Mouse (Mus musculus): ENCODE data around the gene Mtmr2. TPM values are rescaled to one million over a fixed set of nuclear protein-coding genes. Genes with fewer than 3 reads are reported as not detected.

Gene Mtmr2
- total and polyA plus RNA-seq, 3 experiments: 19.7 to 42.6 (median 34.7) TPM

DNA sequence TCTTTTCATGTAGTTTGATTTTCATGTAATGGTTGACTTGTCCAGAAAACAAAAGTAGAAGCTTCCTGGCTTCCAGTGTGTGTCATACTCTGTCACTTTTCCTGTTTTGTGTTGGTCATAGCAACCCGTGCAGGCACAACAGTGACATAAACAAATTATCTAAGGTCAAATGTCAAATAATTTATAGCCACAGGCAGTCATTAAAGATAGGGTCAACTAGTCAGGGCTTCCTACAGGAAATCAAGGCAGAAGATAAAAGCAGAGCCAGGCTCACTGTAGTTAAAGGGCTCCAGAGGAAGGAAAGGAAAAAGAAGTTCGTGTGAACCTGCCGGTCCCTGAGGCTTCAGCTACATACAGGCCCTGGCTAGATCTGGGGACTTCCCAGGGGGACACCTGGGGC lies 105.7 kb downstream of the Mtmr2 start:
- H3K27ac ChIP-seq (ENCODE audit: insufficient read depth, low read depth): no peak overlapping the region
- dilution Hi-C loops (cut with MboI; ENCODE audit: extremely low pct_ligation_motif_present, extremely low pct_unique_long_range_greater_than_20kb, low sequenced_read_pairs): no loop called here
- H3K36me3 ChIP-seq (replicated peaks in 1 of 2; ENCODE audit: control insufficient read depth in 1 of 2, insufficient read depth in 1 of 2, low read length in 1 of 2): peaks cover 0 to 13% of the 10 kb centered on the region in 2 experiments
- H3K9ac ChIP-seq (ENCODE audit: insufficient read depth, low read depth): no peak overlapping the region
- in situ Hi-C loops (cut with MboI; ENCODE audit: low pct_ligation_motif_present, low pct_unique_long_range_greater_than_20kb, low sequenced_read_pairs): no loop called here
- no peak for DNase-seq (ENCODE audit: extremely low read depth)
- TF ChIP-seq MAFK (IDR thresholded peaks at IDR 0.05; ENCODE audit: insufficient replicate concordance, low read length) (no peak), SMC3 (IDR thresholded peaks at IDR 0.05; ENCODE audit: low read depth, low read length) (no peak), ZKSCAN1 (IDR thresholded peaks at IDR 0.05; ENCODE audit: borderline replicate concordance, low read depth, low read length) (no peak), PAX5 (IDR thresholded peaks at IDR 0.05; ENCODE audit: low read length) (no peak), SIN3A (IDR thresholded peaks at IDR 0.05; ENCODE audit: low read length) (no peak), CHD1 (IDR thresholded peaks at IDR 0.05; ENCODE audit: low read depth, low read length) (no peak), NELFE (IDR thresholded peaks at IDR 0.05; ENCODE audit: low read depth, low read length) (no peak), MYC (IDR thresholded peaks at IDR 0.05; ENCODE audit: low read depth, low read length) (no peak), ZNF384 (IDR thresholded peaks at IDR 0.05; ENCODE audit: low read depth, low read length) (no peak), POLR2A (IDR thresholded peaks at IDR 0.05; ENCODE audit: low read depth, low read length) (no peak), POLR2AphosphoS2 (IDR thresholded peaks at IDR 0.05; ENCODE audit: low read depth, low read length) (no peak), USF1 (IDR thresholded peaks at IDR 0.05; ENCODE audit: low read depth, low read length) (no peak), IRF4 (IDR thresholded peaks at IDR 0.05; ENCODE audit: low read depth, low read length) (no peak), USF2 (conservative IDR thresholded peaks at IDR 0.05; ENCODE audit: low read depth, low read length) (no peak), CTCF (conservative IDR thresholded peaks at IDR 0.05 in 1 of 2, IDR thresholded peaks at IDR 0.05 in 1 of 2; ENCODE audit: low read depth in 2 of 2, low read length in 2 of 2) (no peak), ZC3H11A (IDR thresholded peaks at IDR 0.05; ENCODE audit: low read depth, low read length) (no peak), ETS1 (conservative IDR thresholded peaks at IDR 0.05; ENCODE audit: low read depth, low read length) (no peak), TBP (conservative IDR thresholded peaks at IDR 0.05; ENCODE audit: low read depth, low read length) (no peak), MEF2A (IDR thresholded peaks at IDR 0.05; ENCODE audit: borderline replicate concordance, low read depth, low read length) (no peak)
- H3K9me3 ChIP-seq (replicated peaks; ENCODE audit: low read length): no peaks in the 10 kb centered on the region
- H3K4me1 ChIP-seq (ENCODE audit: control insufficient read depth in 1 of 2, insufficient read depth in 2 of 2): peaks cover 0 to 31% of the 10 kb centered on the region in 2 experiments; a peak in 2 of 4 replicates
- no peaks in the 10 kb centered on the region for H3K79me2 ChIP-seq (replicated peaks; ENCODE audit: control insufficient read depth, extremely low read depth, insufficient read depth, poor library complexity, severe bottlenecking)
- no peaks in the 10 kb centered on the region for H3K27me3 ChIP-seq (replicated peaks)
- no peak overlapping the region for H3K4me3 ChIP-seq (replicated peaks in 1 of 3; ENCODE audit: low read depth in 2 of 3, low read length in 2 of 3, poor library complexity in 1 of 3)
- no peak overlapping the region for H3K4me2 ChIP-seq (ENCODE audit: insufficient read depth, low read depth, poor library complexity, severe bottlenecking)

Other genes with a start within 250 kb of the Mtmr2 start
- gene Cep57, start 78.7 kb downstream of the Mtmr2 start, total RNA-seq (2012; rRNA removed): 26.5 and 27.7 TPM in 2 replicates
- gene Cep57, start 78.7 kb downstream of the Mtmr2 start, total RNA-seq (2014; rRNA removed): 50.6 and 55.9 TPM in 2 replicates
- 49.4 and 50.1 TPM in 2 replicates for gene Cep57, start 78.7 kb downstream of the Mtmr2 start, polyA plus RNA-seq (2012; ENCODE audit: insufficient read length, low read depth)
- 12.4 and 12.6 TPM in 2 replicates for gene Fam76b, start 79.3 kb downstream of the Mtmr2 start, total RNA-seq (2012; rRNA removed)
- 36.2 and 43.2 TPM in 2 replicates for gene Fam76b, start 79.3 kb downstream of the Mtmr2 start, total RNA-seq (2014; rRNA removed)
- 25.3 and 31.7 TPM in 2 replicates for gene Fam76b, start 79.3 kb downstream of the Mtmr2 start, polyA plus RNA-seq (2012; ENCODE audit: insufficient read length, low read depth)

Measured in CH12.LX (cell line).